Mouse (Mus musculus) midbrain, embryonic 15.5 days (tissue): ENCODE measurements around the gene Pitpnm3. TPM values are rescaled to one million over a fixed set of nuclear protein-coding genes. Genes with fewer than 3 reads are reported as not detected.

Experiments
- ATAC-seq: fragments of 200-750 bp; cut with Nextera tagmentation; replicated peaks from 2 replicates; pipeline ENCODE4 v1.8.0; 2017; ENCODE audit warnings: moderate TSS enrichment
- H3K27ac ChIP-seq: fragments of 300-500 bp; sonication (generic); 2 replicates; pipeline ENCODE4 v1.5.1; 2015; ENCODE audit warnings: mild to moderate bottlenecking, inconsistent platforms
- H3K27me3 ChIP-seq: fragments of 300-500 bp; sonication (generic); replicated peaks from 2 replicates; pipeline ENCODE4 v1.6.1; 2015; ENCODE audit warnings: inconsistent platforms
- H3K36me3 ChIP-seq: fragments of 300-500 bp; sonication (generic); replicated peaks from 2 replicates; pipeline ENCODE4 v1.6.1; 2015; ENCODE audit warnings: inconsistent platforms
- H3K4me1 ChIP-seq: fragments of 300-500 bp; sonication (generic); 2 replicates; pipeline ENCODE4 v1.6.1; 2015; ENCODE audit warnings: inconsistent platforms
- H3K4me2 ChIP-seq: fragments of 300-500 bp; sonication (generic); 2 replicates; pipeline ENCODE4 v1.6.1; 2015; ENCODE audit warnings: inconsistent platforms, mild to moderate bottlenecking, moderate library complexity
- H3K4me3 ChIP-seq: fragments of 300-500 bp; sonication (generic); 2 replicates; pipeline ENCODE4 v1.5.1; 2015; ENCODE audit warnings: mild to moderate bottlenecking, inconsistent platforms
- H3K9ac ChIP-seq: fragments of 300-500 bp; sonication (generic); 2 replicates; pipeline ENCODE4 v1.6.1; 2015; ENCODE audit warnings: mild to moderate bottlenecking, inconsistent platforms
- H3K9me3 ChIP-seq: fragments of 300-500 bp; sonication (generic); 2 replicates; pipeline ENCODE4 v1.6.1; 2016; ENCODE audit warnings: inconsistent platforms
- WGBS: fragments of 180-500 bp; shearing (Covaris S2); methylation state at CpG from one replicate; pipeline ENCODE4 v1.1.7; 2015; ENCODE audit warnings: mixed read lengths; 5-methylcytosine and 5-hydroxymethylcytosine counted together
- polyA plus RNA-seq: library from polyadenylated mRNA; unstranded; fragments of >200 nt; fragmentation: Nextera tagmentation; extraction: Ambion mirVana; gene quantifications from 2 replicates; pipeline ENCODE4 v1.2.1, GENCODE M21; 2015

Gene Pitpnm3
- polyA plus RNA-seq, 1 experiment from 2014 or later = 5.3 TPM

DNA sequence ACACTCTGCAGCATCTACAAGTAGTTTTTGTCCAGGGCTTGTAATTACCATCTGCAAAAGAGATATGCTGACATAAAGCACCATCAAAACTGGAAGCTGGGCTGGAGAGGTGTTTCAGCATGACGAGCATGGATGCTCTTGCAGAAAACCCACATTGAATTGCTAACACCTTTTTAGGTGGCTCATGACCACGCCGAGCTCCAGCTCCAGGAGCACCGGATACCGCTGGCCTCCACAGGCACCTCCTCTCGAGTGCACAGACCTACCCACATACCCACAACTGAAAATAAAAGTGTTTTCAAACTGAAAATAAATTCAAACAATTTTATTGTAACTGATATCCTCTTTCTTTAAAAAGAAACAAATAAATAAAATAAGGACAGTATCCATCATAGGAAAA, 135.4 kb downstream of the Pitpnm3 start:
- no peak for ATAC-seq
- H3K27ac ChIP-seq = no peak overlapping the region
- no peaks in the 10 kb centered on the region for H3K36me3 ChIP-seq
- WGBS = 85% methylated on average over 6 of the region's 6 CpGs
- no peak overlapping the region for H3K9ac ChIP-seq
- peaks cover 20% of the 10 kb centered on the region for H3K4me1 ChIP-seq
- H3K27me3 ChIP-seq = no peaks in the 10 kb centered on the region
- H3K9me3 ChIP-seq = no peaks in the 10 kb centered on the region
- no peak overlapping the region for H3K4me3 ChIP-seq
- no peak overlapping the region for H3K4me2 ChIP-seq

Other genes with a start within 250 kb of the Pitpnm3 start
- 0.45 and 0.49 TPM in 2 replicates for gene Aipl1, start 98.3 kb downstream of the Pitpnm3 start, polyA plus RNA-seq
- gene Pimreg, start 93.7 kb downstream of the Pitpnm3 start, polyA plus RNA-seq = 28.3 and 31.9 TPM in 2 replicates
- gene Gm43951, start 71.1 kb upstream of the Pitpnm3 start, polyA plus RNA-seq = 1.8 and 1.9 TPM in 2 replicates
- gene 4933427D14Rik, start 71.7 kb upstream of the Pitpnm3 start, polyA plus RNA-seq = 24.0 and 26.0 TPM in 2 replicates
- 141 and 145 TPM in 2 replicates for gene Txndc17, start 71.8 kb upstream of the Pitpnm3 start, polyA plus RNA-seq
- 53.5 and 57.1 TPM in 2 replicates for gene Med31, start 79.8 kb upstream of the Pitpnm3 start, polyA plus RNA-seq
- 1.4 and 2.8 TPM in 2 replicates for gene Slc13a5, start 131.4 kb upstream of the Pitpnm3 start, polyA plus RNA-seq
- gene Xaf1, start 165.9 kb upstream of the Pitpnm3 start, polyA plus RNA-seq = 2.0 and 2.1 TPM in 2 replicates
- not detected in 2 replicates for gene Fbxo39, start 178.7 kb upstream of the Pitpnm3 start, polyA plus RNA-seq
- 9.7 and 11.2 TPM in 2 replicates for gene Tekt1, start 226.7 kb upstream of the Pitpnm3 start, polyA plus RNA-seq